ENCODE assay signal across 17 mouse cellular contexts in genomic region chr16:38255107-38255506, GRCm38 (mm10). TPM values are rescaled to one million over a fixed set of nuclear protein-coding genes. Genes with fewer than 3 reads are reported as not detected.
DNase-seq lines count a peak whose midpoint lies in the region; ATAC-seq and TF ChIP-seq lines count a peak whose summit lies in the region.
"Had no signal": no experiment of that assay in that cellular context is flagged by ENCODE, and none has a peak within 500 bp of the region (broad histone marks: within the 10 kb centered on the region; RNA-seq: fewer than 3 reads in every experiment).

No protein-coding gene starts in this region.

- TF ChIP-seq CTCF in intestine, postnatal 0 days (IDR thresholded peaks at IDR 0.05; ENCODE audit: low read depth) = peak; percentile 43; the same call in 1 of the 2 replicates

- WGBS in intestine, postnatal 0 days = 77% methylated on average over 4 of the region's 4 CpGs
- 75% methylated on average over 4 of the region's 4 CpGs for WGBS in intestine, embryonic 15.5 days

- no peaks in the 10 kb centered on the region for H3K9me3 ChIP-seq in intestine, postnatal 0 days (ENCODE audit: control insufficient read depth)
- H3K9me3 ChIP-seq in intestine, embryonic 15.5 days = no peaks in the 10 kb centered on the region
- H3K9me3 ChIP-seq: G1E; limb, embryonic 10.5 days had no signal

- H3K4me1 ChIP-seq in intestine, postnatal 0 days (replicated peaks; ENCODE audit: control insufficient read depth, insufficient read depth, low read length) = no peaks in the 10 kb centered on the region
- no peaks in the 10 kb centered on the region for H3K4me1 ChIP-seq in intestine, embryonic 15.5 days (replicated peaks)
- H3K4me1 ChIP-seq: limb, embryonic 10.5 days had no signal

- no peak overlapping the region for H3K9ac ChIP-seq in intestine, postnatal 0 days (ENCODE audit: low read depth, low read length)
- no peak overlapping the region for H3K9ac ChIP-seq in intestine, embryonic 15.5 days

- no peak overlapping the region for H3K4me2 ChIP-seq in intestine, postnatal 0 days (replicated peaks; ENCODE audit: low read depth)
- no peak overlapping the region for H3K4me2 ChIP-seq in intestine, embryonic 15.5 days (replicated peaks)

- DNase-seq in lung, postnatal 10 days = peak; percentile 16
- DNase-seq in lung, postnatal 25 days (ENCODE audit: low spot score) = no peak
- peak; percentile 53 for DNase-seq in ZHBTc4 (ENCODE audit: low read depth, low spot score)
- DNase-seq in c-Kit-positive CD71-positive TER-119-positive erythroid progenitor cells, embryonic 14.5 days (ENCODE audit: low spot score) = no peak
- DNase-seq in gastrocnemius, postnatal 25 days = no peak
- DNase-seq: cerebellum, adult 8-10 months; heart, postnatal 36 days; layer of hippocampus, adult 9-11 months; lung, postnatal 14 days; right cerebral cortex, postnatal 4 days had no signal

- no peak overlapping the region for H3K4me3 ChIP-seq in intestine, postnatal 0 days (ENCODE audit: low read depth, low read length)
- H3K4me3 ChIP-seq in intestine, embryonic 15.5 days (replicated peaks) = no peak overlapping the region
- H3K4me3 ChIP-seq: limb, embryonic 10.5 days had no signal

- 0 out of 2 replicates have a peak, but pooled peaks have one; percentile 13 for ATAC-seq in intestine, postnatal 0 days
- ATAC-seq in intestine, embryonic 15.5 days = no peak

- peaks cover 31% of the 10 kb centered on the region; the same call in 1 of the 2 replicates for H3K36me3 ChIP-seq in intestine, postnatal 0 days (ENCODE audit: control insufficient read depth, insufficient read depth)
- H3K36me3 ChIP-seq in intestine, embryonic 15.5 days = no peaks in the 10 kb centered on the region
- H3K36me3 ChIP-seq: G1E; limb, embryonic 10.5 days had no signal

- H3K27ac ChIP-seq in intestine, postnatal 0 days (ENCODE audit: low read depth, low read length) = no peak overlapping the region
- H3K27ac ChIP-seq in intestine, embryonic 15.5 days = no peak overlapping the region
- H3K27ac ChIP-seq: limb, embryonic 10.5 days had no signal

- no peaks in the 10 kb centered on the region for H3K27me3 ChIP-seq in intestine, postnatal 0 days (replicated peaks; ENCODE audit: control insufficient read depth, insufficient read depth, low read length)
- no peaks in the 10 kb centered on the region for H3K27me3 ChIP-seq in intestine, embryonic 15.5 days (replicated peaks)

RNA-seq across cellular contexts. Expression of gene Nr1i2, which starts 39.5 kb away (rescaled TPM):
- polyA plus RNA-seq in intestine, postnatal 0 days (2015; fragmentation: Nextera tagmentation; extraction: Ambion mirVana) = 23.1 and 26.0 TPM in 2 replicates
- 12.1 and 13.1 TPM in 2 replicates for polyA plus RNA-seq in intestine, embryonic 15.5 days (2015; fragmentation: Nextera tagmentation; extraction: Ambion mirVana)
- not detected for total RNA-seq in gastrocnemius, postnatal 25 days (2021)
- total RNA-seq: G1E; heart, postnatal 36 days had no signal
- polyA plus RNA-seq: forebrain, embryonic 11.5 days; G1E; heart, embryonic 14.5 days; limb, embryonic 10.5 days; thymus, postnatal 0 days had no signal

Comparison
In these comparisons a context has a peak if more than half of its experiments do, and no peak if none do; other contexts are left out.
1. DNase-seq: peak in lung, postnatal 10 days (single experiment) and ZHBTc4 (single experiment); none in lung, postnatal 25 days (single experiment), c-Kit-positive CD71-positive TER-119-positive erythroid progenitor cells, embryonic 14.5 days (single experiment) and gastrocnemius, postnatal 25 days (single experiment).